Mouse (Mus musculus): Measurements from ENCODE around the gene Dcun1d4. TPM values are rescaled to one million over a fixed set of nuclear protein-coding genes. Genes with fewer than 3 reads are reported as not detected.

The Dcun1d4 gene
- total RNA-seq, 2 experiments from 2014 or later, result 6.7 to 8.9 TPM

DNA sequence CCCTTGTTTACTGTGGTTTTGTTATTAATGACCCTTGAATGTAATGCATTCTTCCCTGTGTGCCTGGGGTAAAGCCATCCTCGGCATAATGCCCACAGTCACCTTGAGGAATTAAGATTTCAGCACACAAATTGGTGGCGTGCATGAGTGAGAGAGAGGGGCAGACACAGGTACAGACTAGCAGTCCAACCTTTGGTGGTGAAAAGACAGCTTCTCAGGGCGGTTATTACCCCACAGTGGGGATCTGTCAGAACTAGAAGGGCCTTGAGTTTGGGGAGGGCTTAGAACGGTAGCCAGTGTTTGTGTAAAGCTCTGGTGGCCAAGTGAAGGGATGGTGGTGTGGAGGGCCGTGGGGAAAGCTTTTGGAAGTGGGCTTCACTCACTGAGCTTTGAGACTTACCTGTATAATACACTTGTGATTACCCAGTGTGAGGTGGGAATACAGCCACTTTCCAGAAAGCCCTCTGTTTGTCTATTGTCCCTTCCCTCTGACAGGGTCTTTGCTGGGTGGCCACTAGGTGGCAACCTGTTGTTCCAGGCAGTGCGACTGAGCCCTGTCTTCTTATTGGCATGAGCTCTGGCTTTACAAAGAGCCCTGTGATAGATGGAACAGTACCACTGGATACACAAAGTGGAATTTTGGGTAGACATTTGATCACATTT, 59.2 kb downstream of the Dcun1d4 start:
- intact Hi-C loops (cut with DNase I), result loop anchor here (2.0 to 10.0 kb wide), 3 partner anchors 61 to 105 kb away; partner anchors contain the start of gene Lrrc66
- DNase-seq, result peak in 1 of 2 experiments; percentile 32

DNA sequence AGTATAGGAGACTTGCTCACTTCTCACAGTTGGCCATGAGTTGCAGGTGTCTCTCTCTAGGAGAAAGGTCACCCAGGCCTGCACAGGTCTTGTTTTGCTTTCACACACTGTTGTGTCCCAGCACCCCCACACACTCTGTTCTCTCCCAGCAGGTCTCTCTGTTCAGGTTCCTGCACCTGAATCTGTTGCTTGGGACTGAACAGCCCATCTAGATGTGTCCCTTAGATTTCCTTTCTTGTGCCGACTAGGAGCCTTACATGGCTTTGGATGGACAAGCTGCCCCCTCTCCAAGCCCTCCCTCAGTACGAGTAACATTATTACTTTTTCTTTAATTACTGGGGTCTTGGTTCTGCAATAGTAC, 59.7 kb downstream of the Dcun1d4 start:
- DNase-seq, result no peak
- intact Hi-C loops (cut with DNase I), result loop anchor here (2.0 to 5.0 kb wide), 2 partner anchors 60 to 92 kb away; partner anchors contain the start of gene Lrrc66

GRCm38 (mm10) chr5:73544111-73544753, 63.4 kb downstream of the Dcun1d4 start:
- no peak for DNase-seq
- intact Hi-C loops (cut with DNase I), result loop anchor here (5.0 kb wide), 1 partner anchor 88 kb away; the partner anchor contains the start of gene Lrrc66

GRCm38 (mm10) chr5:73545641-73546040, 64.8 kb downstream of the Dcun1d4 start:
- no peak for DNase-seq
- intact Hi-C loops (cut with DNase I), result loop anchor here (1.0 kb wide), 1 partner anchor 47 kb away; no protein-coding TSS in a partner anchor

DNA sequence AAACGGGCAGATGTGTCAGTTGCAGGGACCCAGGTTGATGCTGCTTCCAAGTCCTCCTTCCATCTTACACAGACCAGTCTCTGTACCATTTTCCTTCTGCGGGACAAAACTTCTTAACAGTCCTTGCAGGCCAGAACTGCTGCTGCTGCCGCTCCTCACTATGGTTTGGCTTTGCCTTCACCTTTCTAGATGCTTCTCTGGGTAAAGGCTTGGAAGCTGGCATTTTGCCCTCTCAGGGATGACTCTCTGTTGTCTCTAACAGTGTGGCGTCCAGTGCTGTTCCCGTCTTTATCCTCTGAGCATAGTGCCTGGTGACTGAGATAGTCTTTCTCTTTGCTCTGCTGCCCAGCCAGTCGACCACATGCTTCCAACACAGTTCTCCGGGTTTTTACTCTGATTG, 66.5 kb downstream of the Dcun1d4 start:
- no peak for DNase-seq

GRCm38 (mm10) chr5:73548237-73548636, 67.4 kb downstream of the Dcun1d4 start:
- intact Hi-C loops (cut with DNase I), result no loop called here
- no peak for DNase-seq

More for the DNA sequence above, 66.5 kb downstream of the Dcun1d4 start:
- intact Hi-C loops (cut with DNase I), result no loop called here

DNA sequence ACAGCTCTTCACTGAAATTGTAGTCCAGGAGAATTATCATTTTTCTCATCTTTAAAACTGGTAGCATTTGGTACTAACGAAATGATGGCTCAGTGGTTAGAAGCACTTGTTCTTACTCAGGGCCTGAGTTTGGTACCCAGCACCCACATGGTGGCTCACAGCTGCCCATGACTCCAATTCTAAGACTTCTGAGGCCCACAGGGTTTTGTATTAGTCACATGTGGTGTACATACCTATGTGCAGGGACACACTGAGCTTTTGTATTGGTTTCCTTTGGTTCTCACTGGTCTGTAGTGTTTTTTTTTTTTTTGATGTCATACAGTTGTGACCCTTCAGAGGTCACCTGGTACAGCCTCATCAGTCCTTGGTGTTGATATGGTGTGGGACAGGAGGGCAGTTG, 68.0 kb downstream of the Dcun1d4 start:
- intact Hi-C loops (cut with DNase I), result no loop called here
- DNase-seq, result no peak

GRCm38 (mm10) chr5:73551836-73552235, 71.0 kb downstream of the Dcun1d4 start:
- intact Hi-C loops (cut with DNase I), result no loop called here
- no peak for DNase-seq

GRCm38 (mm10) chr5:73553903-73554302, 73.1 kb downstream of the Dcun1d4 start:
- DNase-seq, result no peak
- intact Hi-C loops (cut with DNase I), result no loop called here

DNA sequence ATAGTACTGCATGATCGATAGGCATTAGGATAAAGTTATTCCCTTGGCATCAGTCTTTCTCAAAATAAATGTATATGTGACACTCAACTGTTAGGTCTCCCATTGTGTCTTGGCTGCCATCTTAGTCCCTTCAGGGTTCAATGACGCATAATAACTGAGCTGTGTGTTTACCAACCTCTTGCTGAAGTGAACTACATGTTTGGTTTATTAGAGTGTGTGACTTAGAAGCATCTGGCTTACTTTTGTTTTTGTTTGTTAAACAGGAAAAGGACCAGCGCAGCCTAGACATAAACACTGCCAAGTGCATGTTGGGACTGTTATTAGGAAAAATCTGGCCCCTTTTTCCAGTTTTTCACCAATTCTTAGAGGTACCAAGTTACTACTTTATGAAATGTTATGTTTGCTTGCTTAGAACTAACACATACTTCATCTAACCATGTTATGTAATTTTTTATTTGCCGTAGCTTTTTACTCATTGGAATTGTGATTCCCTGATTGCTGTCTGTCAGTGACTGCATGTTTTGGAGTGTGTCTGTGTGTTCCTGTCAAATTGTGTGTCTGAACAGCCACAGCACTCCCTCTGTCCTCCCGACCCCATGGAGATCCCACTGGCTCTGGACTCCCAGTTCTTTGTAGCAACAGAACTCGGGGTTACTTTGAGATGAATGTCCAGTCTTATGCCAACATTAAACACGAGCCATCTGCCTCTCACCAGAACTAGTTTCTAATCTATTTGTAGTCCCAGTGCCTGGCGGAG, 74.5 kb downstream of the Dcun1d4 start:
- DNase-seq, result no peak
- intact Hi-C loops (cut with DNase I), result no loop called here

DNA sequence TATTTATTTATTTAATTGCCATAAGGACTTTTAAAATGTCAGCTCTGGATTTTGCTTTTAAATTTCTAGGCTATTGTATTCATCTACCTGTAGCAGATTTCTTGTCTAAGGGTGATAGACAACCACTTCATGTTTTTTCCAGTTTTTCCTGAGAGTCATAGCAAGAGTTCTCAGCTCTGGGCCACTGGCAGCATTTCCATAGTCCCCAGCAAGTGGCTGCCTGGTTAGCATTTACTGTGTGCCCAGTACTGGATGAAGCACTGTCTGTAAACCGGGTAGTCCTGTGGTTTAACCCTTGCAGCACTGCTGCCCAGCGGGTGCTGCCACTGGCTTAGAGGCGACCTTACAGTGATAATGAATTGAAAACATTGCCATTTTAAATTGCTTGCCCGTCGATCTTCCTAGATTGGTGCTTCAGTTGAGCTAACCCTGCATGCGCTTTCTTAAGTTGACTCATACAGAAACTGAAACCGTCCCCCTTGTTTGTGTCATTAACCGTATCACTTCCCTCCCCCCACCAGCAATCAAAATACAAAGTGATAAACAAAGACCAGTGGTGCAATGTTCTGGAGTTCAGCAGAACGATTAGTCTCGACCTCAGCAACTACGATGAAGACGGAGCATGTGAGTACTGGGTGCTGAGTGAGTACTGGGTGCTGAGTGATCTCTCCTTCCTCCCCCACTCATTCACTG, 76.1 kb downstream of the Dcun1d4 start:
- intact Hi-C loops (cut with DNase I), result no loop called here
- DNase-seq, result no peak

GRCm38 (mm10) chr5:73558756-73559155, 78.0 kb downstream of the Dcun1d4 start:
- intact Hi-C loops (cut with DNase I), result no loop called here
- DNase-seq, result no peak

DNA sequence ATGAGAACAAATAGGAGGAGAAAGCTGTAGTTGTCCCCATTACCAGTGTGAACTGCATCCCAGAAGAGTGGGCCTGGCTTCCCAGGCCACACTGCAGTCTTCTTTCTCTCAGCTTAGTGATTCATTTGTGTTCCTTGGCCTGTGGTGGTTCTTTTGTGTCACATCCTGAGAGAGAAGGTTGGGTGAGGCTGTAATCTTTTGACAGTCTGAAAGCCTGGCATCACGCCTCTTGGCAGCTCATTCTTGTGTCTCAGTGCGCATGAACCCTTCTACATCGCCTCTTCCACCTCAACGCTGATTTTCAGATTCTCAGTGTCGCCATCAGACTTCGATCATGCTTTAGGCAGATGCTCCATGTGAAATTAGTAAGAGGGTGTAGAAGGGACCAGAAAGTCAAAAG, 83.2 kb downstream of the Dcun1d4 start:
- DNase-seq, result no peak
- intact Hi-C loops (cut with DNase I), result no loop called here

DNA sequence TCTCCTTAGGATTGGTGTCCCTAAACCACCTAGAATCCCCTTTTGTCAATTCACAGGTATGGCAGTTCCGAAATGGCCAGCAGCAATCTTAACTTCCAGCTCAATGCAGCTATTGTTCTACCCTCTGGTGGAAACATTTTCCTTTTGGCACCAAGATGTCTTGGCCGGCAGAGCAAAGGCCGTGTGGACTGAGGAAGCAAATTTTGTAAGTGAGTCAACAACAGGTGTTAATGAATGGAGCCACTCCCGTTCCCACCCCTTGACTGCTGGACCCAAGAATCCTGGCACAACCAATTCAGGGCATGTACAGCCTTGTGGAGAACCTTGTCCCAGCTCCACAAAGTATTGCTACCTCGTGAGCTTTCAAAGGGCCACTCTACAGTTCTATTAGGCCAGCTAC, 85.3 kb downstream of the Dcun1d4 start:
- DNase-seq, result no peak
- intact Hi-C loops (cut with DNase I), result no loop called here

GRCm38 (mm10) chr5:73566892-73567291, 86.1 kb downstream of the Dcun1d4 start:
- intact Hi-C loops (cut with DNase I), result no loop called here
- DNase-seq, result no peak

DNA sequence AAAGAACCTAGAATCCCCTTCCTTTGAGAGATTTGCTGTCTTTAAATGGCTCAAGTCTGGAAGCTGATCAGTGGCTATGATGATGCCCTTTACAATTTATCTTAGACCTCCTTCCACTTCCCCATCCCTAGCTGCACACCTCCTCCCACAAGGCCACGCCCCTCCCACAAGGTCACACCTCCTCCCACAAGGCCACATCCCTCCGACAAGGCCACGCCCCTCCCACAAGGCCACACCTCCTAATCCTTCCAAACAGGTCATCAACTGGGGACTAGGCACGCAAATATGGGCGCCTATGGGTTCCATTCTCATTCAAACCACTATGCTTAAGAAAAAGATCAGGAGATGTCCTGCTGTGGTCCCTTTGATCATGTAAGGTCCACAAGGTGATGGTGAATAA, 88.4 kb downstream of the Dcun1d4 start:
- intact Hi-C loops (cut with DNase I), result no loop called here

DNA sequence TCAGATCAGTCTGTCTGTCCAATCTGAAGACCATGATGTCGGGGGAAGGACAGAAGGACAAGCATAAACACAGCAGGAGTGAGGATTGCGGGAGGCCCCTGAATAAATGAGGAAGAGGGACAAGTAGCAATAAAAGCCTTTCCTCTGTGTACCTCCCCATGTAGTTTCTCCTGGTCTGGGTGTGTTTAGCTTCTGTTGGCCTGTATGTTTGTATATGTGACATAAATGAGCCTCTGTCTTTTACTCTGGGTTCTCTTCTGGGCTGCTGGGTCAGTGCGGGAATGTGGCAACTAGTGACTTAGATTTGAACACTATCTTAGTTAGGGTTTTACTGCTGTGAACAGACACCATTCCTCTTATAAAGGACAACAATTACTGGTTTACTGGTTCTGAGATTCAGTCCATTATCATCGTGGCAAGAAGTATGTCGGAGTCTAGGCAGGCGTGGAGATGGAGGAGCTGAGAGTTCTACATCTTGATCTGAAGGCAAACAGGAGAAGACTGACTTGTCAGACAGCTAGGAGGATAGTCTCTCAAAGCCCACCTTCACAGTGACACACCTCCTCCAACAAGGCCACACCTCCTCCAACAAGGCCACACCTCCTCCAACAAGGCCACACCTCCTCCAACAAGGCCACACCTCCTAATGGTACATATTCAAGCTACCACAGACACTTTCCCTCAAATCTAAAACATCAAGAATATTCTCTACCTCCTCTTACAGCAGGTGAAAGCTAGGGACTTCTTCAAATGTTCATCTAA, 90.8 kb downstream of the Dcun1d4 start:
- no peak for DNase-seq
- intact Hi-C loops (cut with DNase I), result no loop called here

More for the DNA sequence above, 88.4 kb downstream of the Dcun1d4 start:
- DNase-seq, result no peak

DNA sequence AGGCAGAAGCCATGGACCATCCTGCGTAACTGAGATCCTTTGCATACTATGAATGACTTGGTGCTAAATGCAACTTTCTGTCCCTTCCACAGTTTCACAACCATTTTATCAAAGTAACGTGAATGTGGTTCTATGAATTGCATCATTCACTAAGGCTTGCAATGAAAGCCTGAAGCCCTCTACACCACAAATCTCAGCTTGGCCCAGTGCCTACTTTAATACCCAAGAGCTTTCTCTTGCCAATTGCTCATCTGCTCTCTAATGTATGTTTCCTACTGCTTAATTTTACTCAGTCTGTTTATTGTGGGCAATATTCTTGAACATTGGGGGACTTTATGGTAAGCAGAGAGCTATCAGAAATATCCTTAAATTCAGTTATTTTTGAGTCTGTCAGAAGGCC, 92.0 kb downstream of the Dcun1d4 start:
- DNase-seq, result no peak
- intact Hi-C loops (cut with DNase I), result no loop called here

- DNase-seq, result peak in 1 of 2 experiments; percentile 53
- intact Hi-C loops (cut with DNase I), result no loop called here
Measured at GRCm38 (mm10) chr5:73573789-73574188, 93.0 kb downstream of the Dcun1d4 start.

- intact Hi-C loops (cut with DNase I), result no loop called here
- peak; percentile 27 to 34 for DNase-seq
Measured at GRCm38 (mm10) chr5:73574616-73575015, 93.8 kb downstream of the Dcun1d4 start.

Data from gastrocnemius, postnatal 36 days (tissue).